Mouse (Mus musculus) heart, postnatal 14 days (tissue): Measurements from ENCODE around the gene Med13. TPM values are rescaled to one million over a fixed set of nuclear protein-coding genes. Genes with fewer than 3 reads are reported as not detected.
A peak's percentile ranks its signal among the peaks of the same experiment; 100 is the strongest.

Source experiments
- DNase-seq, 2 experiments: peaks; one replicate each; pipeline ENCODE4 v3.0.0; 2021 to 2022
- intact Hi-C: fragments of 180-260 bp; cut with DNase I; formaldehyde crosslinking; loops from one replicate; pipeline ENCODE4 v1.15.1; 2025
- long read RNA-seq, 2 experiments: library from polyadenylated mRNA; stranded (forward); transcript quantifications; one replicate each; pipeline ENCODE4 v2.0.0; 2021
- total RNA-seq, 2 experiments: library from RNA; stranded (reverse); gene quantifications; 2 replicates each; pipeline ENCODE4 v1.2.3; 2021

The Med13 gene
- 10 to 100 TPM; 45.8 to 52.9 TPM for total RNA-seq
- long read RNA-seq, experiment 1, partial matches to known transcripts, result 1 of 4 reads
- long read RNA-seq, experiment 1, other reads (novel, unspliced or antisense), result 3 of 4 reads
- long read RNA-seq, experiment 2, partial matches to known transcripts, result 1 of 3 reads
- long read RNA-seq, experiment 2, other reads (novel, unspliced or antisense), result 2 of 3 reads

DNA sequence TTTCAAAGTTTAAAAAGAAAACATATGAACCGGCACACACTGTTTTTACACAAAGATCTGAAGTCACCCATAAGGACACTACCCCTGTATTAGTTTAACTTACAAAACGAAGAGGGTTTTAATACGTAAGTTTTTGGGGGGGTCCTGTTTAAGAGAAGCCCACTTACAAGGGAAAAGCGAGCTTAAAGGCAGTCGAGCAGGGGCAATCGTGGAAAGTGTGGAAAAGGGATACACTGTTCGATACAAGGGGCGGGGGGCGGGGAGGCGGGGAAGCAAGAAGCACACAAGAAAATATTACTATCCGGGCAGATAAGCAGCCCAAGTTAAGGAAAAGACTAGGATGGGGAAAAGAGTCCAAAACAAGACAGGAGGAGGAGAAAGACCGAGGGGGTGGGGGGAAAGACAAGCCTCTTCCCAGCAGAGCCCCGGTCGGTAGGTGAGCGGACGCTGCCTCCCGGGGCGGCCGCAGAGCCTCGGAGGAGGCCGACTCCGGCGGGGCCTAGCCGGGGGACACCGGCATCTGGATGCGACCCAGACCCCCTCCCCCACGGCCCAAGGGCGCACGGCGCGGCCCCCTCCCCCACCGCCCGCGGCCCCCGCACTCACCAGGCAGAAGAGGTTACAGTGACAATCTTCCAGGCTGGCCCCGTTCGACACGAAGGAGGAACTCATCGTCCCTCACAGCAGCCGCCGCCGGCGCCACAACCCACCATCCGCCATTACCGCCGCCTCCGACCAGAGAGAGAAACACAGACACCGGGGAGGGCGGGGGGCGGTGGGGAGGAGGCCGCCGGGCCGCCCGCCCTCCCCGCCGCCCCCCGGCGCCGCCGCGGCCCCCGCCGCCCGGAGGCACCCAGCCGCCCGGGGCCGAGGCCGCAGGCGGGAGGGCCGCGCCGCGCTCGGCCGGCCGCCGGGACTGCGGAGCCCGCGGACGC is at the start of gene Med13:
Gene Med13 (minus strand): TSS at position 749 of the 935 bp plus-strand sequence.
- intact Hi-C loops, result loop anchor here (5.0 to 10.0 kb wide), 3 partner anchors 45 to 510 kb away; partner anchors contain the start of gene Brip1
- DNase-seq, result peak; percentile 64 to 65

DNA sequence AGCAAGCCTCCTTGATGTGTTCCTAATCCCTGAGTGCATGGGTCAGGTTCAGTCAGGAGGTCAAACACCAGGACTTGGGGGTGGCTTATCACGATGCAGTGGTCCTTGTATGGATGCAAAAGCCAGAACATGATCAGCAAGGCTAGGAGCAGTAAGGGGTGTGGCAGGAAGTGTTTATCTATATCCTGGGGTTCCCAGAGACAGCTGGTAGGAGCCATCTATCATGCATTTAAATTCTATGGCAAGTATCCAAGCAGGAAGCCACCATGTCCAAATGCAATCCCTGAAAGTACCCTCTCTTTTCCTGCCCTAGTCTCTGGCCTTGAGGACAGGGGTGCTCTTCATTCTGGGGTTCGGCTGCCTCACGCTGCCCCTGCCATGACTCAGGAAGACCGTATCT is 47.2 kb upstream of the Med13 start:
- intact Hi-C loops, result no loop called here
- DNase-seq, result no peak

DNA sequence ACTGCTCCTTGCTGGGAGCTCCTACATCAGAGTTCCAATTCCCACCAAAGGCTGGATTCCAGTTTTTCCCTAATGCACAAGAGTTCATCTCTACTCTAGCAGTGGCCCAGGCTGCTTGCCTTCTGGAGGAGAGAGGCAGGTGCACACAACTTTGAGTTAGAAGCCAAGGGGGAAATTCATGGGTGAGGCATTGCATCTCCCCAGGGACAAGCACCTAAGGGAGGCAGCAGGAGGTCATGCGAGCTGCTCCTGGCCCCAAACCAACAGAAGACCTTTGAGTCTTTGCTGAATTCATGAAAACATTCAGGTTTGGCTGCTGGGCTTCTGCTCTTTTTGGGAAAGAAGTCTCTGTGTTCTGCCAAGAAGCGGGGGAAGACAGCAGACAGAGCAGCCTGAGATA is 46.4 kb upstream of the Med13 start:
- intact Hi-C loops, result no loop called here
- DNase-seq, result no peak

DNA sequence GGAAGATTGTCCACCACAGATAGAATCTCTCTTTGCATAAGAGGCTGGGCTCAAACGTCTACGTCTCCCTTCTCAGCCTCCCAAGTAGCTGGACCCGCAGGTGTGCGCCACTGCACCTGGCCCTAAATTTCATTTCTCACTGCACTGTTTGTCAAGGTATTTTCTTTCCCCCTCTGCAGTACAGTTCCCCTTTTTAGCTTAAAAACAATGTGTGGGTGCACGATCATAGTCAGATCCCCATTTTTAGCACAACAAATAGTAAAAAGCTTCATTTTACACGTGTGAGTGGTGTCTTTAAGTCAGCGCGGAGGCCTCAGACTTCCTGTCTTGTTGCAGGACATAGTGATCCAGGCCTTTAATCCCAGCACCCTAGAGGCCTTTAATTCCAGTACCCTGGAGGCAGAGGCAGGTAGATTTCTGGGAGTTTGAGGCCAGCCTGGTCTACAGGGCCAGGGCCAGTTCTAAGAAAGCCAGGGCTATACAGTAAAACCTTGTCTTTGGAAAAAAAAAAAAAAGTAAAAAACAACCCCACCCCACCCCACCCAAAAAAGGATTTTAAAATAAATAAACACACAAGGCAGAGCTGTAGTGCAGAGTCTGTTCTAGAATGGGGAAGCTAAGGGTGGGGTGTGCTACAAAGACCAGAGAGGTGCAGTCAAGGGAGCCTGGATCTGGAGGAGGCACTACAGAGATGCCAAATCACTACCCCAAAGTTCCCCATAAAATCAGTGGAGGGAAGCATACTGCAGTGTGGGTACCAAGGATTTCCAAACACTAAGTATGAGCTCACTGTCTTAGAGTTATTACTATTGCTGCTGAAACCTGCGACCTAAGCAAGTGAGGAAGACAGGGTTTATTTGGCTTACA is 42.1 kb upstream of the Med13 start:
- DNase-seq, result no peak
- intact Hi-C loops, result no loop called here

DNA sequence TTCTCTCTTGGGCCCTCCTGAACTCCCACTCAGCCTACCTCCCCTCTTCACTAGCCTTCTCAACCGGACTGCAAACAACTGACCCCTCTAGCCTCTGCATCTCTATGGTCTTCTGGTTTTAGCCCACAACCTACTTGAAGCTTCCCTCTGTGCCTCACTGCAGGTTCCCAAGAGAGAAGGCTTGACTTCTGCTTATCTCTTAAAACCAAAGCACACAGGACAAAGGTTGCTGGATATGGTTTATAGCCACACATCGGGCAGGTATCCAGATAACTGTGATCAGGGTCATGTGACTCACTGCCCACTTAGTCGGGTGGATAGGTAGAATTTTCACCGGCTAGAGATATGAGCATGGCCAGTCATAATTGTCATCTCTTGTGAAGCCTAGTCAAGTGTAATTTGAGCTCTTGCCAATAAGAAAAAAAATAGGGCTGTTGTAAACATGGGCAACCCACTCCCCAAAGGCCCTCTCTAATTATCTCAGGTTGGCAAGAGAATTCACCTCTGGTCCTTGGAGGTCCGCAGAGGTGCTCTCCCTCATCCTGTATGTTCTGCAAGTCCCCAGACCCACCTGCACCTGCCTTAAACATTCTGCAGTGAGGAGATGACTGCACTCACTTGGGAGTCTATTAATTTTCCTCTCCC is 39.7 kb upstream of the Med13 start:
- intact Hi-C loops, result no loop called here

DNA sequence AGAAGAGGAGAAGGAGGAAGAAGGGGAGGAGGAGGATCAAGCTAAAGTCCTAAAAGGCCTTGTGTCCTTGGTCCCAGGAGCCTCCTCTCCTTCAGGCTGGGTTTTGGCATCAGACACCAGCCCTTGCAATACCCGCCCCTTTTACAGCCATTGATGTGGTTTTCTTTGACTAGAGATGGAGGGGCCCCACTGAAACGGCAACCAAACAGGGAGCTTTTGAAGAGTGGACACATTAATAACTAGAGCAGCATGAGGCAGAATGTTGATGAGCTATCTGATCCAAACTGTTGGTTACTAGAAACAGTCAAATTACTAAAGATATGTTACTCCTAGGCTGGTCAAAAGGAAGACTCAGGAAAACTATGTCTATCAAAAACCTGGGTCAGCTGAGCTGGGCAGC is 39.1 kb upstream of the Med13 start:
- intact Hi-C loops, result no loop called here
- no peak for DNase-seq

More for the DNA sequence above, 39.7 kb upstream of the Med13 start:
- no peak for DNase-seq

DNA sequence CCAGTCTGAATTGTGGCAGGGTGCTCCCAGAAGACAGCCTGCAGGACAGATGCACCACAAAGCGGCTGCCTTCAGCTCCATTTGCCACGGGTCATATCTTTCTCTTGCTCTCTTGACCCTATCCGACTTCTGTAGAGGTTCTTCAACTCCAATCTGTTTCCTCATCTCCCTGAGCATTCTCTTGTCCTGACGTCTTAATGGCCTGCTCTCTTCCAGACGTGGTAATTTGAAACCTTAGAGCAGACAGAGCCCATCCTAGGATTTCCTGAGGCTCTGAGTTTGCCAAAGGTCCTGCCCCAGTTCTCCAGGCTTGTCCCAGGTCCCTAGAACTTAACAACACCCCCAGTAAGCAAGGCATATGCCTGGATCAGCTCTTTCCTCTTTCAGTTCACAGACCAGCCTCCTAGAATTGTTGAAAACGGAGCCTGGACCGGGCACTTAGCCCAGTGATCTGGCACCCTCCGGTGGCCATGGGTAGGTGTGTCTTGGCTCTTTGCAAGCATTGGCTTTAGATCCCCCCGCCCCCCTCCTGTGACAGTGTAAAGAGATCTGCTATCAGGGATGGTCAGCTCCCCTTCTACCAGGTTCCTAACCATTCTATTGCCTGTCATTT is 38.2 kb upstream of the Med13 start:
- DNase-seq, result peak; percentile 35 to 65
- intact Hi-C loops, result no loop called here

DNA sequence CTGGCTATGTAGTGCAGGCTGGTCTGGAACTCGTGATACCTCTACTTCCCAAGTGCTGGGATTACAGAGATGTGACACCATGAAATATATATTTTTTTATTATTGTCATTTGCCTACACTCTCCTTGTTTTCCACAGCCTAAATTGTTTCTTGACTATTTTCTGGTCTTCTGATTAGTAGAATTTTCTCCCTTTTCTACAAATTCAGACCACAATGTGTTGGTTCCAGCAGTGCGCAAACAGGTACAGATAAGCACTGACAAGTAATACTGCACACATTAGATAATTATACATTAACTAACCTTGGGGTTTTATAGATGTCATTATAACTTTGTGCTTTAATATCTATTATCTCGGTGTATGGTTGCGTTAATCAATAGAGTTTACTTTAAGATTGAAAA is 37.7 kb upstream of the Med13 start:
- intact Hi-C loops, result no loop called here
- DNase-seq, result no peak

DNA sequence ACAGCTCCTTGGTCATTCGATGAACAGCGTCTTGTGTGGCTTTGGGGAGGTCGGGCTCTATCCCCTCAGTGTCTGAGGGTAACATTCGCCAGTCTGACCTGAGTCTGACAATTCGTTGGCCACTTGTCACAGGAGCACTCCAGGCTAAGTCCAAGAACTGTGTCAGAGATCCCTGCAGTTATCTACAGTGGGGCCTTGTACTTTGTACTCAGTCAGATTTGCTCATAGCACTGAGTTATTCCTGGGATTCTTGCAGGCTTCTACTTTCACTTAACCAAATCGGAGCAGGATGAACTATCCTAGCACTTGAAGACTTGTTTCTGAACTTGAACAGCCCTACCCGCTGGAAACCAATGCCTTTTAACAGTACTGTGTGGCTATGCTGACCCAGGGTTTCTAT is 34.3 kb upstream of the Med13 start:
- DNase-seq, result no peak
- intact Hi-C loops, result no loop called here

DNA sequence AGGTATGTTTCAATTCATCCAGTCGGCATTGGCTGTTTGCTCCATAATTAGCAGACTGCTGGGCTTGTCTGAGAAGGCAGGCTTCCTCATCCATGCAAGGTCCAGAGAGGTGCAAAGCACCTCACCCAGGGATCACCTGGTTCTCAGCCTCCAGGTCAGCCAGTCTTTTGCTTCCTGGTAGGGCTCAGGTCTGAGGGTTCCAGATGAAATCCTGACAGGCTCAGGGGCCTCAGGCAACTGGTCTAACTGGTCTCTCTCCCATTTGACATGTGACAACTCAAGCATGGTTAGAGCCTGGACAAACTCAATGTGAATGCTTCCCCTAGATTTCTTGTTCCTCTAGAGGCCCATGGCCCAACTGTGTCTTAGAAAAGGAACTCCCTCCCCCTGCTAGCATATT is 32.9 kb upstream of the Med13 start:
- intact Hi-C loops, result no loop called here
- DNase-seq, result no peak

DNA sequence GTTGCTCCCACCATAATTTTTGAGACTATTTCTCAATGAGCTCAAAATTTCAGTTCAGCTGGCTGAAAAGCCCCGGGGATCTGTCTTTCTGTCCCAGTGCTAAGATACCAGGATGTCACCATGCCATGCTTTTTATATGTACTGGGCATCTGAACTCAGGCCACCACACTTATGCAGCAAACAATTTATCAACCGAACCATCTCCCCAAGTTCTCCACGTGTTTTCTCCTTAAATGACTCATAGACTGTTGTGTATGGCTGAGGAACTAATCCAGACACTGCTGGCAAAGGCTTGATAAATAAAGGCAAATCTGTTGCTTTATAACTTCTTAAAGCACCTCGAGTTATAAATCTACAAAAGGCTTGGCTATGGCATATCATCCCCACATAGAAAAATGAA is 32.1 kb upstream of the Med13 start:
- intact Hi-C loops, result no loop called here
- no peak for DNase-seq

DNA sequence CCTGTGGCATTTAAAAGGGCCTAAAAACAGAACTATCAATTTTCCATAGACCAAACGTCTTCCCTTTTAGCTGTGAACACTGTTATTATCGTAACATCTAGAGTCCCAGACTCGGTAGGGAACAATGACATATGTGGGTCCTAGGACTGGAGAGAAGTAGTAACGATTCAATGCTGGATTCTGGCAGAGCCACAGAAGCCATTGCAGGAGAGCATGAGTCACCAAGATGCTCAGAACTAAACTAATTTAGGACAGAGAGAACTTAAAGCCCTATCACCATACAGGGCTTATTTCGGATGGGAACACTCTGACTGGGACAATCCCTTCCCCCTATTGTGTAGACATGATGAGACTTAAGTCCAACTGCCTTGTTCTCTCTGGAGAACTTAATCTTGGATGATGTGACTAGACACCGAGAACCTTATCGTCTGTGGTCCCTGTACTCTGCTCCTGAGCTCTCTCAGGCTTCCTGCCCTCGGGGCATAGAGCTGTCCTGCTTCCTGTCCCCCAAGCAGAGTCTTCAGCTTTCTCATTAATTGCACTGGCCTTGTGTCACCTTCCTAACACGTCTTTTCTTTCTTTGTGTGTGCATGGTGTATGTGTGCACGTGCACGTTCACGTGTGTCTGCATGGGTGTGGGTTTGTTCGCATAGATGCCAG is 31.5 kb upstream of the Med13 start:
- no peak for DNase-seq
- intact Hi-C loops, result no loop called here

DNA sequence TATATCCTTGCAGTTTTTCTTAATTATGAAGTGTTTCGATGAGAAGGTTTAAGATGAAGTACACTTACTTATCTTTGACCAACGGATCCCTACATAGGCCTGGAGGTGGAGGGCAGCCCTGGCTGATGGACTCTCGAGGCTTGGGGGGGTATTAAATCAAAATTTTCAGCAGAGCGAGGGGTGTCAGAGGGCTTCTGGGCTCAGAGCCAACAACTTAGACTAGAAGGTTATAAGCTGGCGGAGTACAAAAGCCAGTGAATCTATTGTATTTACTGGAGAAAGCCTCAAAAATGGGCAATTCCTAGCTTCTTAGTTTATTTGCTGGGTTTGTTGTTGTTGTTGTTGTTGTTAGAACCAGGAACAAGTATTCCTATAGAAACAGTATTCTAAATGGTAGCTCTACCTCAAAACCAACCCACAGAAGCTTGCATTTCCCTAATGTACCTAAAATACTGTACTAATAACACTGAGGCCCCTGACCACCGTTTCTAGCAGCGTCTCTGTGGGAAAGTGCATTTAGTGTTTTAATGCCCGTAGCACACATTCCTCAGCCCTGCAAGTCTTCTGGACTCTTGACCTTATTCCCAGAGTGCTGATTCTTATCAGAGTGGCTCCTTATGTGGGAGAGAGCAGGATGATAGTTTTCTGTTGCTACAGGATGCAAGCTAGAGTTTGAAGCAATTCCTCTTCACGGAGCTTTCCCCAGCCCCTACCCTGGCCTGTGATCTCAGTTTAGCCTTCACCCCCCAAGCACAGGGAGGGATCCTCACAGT is 29.9 kb upstream of the Med13 start:
- intact Hi-C loops, result no loop called here
- DNase-seq, result no peak

DNA sequence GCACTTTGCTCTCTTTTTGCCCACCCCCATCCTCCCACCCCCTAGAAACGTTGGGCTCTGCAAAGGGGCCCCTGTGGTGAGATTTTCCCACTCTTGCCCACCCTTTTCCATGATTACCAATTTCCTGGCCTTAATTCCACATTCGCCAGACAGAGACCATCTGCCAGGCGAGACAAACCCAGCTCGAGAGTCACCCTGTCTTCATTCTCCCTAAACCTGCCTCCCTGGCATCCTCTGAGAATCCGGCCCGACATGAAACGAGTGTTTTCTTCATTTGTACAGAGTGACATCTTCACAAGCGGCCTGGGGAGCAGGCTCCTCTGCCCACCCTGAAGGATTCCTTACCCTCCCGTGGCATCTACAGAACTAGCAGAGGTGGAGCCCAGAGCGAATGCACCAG is 29.2 kb upstream of the Med13 start:
- intact Hi-C loops, result no loop called here
- no peak for DNase-seq

DNA sequence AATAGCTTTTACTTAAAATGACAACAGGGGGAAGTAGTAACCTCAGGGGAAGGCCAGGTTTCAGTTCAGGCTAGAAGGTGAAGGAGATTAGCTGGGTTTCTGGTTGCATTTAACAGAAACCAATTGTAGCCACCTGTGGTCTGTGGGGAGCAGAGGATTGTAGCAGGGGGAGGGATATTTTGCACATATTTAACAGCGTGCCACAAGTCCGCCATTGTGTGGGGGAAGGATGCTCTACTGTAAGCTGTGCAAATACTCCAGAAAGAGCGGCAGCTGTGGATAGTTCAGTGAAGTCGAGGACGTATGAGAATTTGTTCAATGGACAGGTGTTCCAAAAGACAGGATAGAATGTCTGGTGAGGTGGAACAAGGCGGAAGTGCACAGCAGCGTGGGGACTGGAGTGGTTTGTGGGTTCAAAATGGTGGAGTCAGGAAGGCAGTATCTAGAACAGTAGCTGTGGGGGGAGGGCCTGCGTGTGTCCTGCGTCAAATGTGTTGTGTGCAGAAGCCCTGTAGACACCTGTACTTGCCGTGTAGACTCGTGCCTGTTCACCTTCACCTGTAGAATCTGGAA is 28.4 kb upstream of the Med13 start:
- no peak for DNase-seq
- intact Hi-C loops, result no loop called here

DNA sequence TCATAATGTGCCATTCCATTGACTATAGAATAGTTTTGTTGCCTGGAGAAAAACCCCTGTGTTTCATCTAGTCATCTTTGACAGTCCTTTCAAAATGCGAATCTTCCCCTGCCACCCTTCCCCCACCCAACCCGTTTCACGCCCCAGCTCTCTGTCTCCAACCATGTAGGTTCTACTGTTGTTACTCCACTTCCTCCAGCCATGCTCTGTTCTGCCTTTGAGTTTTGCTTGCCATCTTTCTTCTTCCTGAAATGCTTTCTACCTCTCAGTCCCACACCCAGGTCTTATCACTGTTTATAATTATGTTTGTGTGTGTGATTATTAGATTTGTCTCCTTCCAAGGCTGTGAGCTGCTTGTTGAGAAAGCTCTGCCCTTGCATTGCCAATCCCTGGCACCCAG is 26.7 kb upstream of the Med13 start:
- intact Hi-C loops, result no loop called here
- no peak for DNase-seq

DNA sequence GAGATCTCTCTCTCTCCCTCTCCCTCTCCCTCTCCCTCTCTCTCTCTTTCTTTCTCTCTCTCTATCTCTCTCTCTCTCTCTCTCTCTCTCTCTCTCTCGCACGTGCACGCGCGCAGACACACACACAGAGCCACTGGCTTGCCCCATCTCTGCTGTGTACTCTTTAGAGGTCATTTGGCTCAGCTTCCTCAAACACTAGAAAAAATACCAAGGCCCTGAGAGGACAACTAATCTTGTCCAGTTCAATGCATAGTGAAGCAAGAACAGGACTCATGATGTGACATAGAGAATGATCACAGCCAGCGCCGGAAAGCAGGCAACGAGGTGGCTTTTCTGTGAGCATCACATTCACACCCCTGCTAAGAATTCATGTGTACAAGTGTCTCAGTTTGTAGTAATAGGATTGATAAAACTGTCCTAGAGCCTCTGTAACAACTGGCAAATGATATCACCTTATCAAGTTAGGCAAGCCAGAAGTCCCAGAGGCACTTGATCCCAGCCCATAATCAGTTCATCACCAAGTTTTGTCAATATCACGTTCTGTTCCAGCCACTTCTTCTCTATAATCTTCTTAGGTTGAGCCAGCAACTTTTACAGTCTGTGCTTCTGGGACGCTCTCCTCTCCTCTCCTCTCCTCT is 25.2 kb upstream of the Med13 start:
- intact Hi-C loops, result no loop called here
- DNase-seq, result no peak

DNA sequence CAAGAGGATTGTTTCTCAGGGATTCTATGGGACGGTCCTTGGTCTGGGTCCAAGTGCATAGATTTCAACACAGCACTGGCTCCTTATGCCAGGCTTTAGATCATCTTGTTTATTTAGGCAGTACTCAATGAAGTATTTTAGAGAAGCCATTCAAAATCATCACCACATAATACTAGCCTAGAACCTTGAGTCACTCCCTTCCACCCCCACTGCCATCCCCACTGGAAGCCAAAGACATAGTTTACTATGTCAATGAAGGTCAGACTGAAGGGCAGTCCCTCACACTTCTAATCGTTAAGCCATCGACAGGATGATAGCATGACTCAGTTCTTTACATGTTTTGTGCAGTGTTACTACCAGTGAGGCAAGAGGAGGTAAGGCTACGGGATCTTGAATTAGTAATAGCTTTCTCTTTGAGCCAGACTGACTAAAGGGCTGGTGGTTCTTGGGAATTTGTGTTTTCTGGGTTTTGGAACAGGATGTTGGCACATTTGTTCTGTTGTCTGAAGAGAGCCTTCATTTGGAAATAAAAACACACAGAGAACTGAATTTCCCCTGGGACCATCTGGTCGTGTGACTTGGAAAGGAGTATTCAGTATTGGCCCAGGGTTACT is 24.2 kb upstream of the Med13 start:
- intact Hi-C loops, result no loop called here
- DNase-seq, result no peak
